Mouse (Mus musculus): ENCODE measurements around the gene Gm33543. TPM values are rescaled to one million over a fixed set of nuclear protein-coding genes. Genes with fewer than 3 reads are reported as not detected.

Gm33543 gene
- polyA plus RNA-seq, 1 experiment = not detected

GRCm38 (mm10) chr10:95779801-95780385, 62.8 kb downstream of the Gm33543 start:
- DNase-seq (ENCODE audit: extremely low spot score in 1 of 2, low spot score in 1 of 2) = no peak

- no peak for DNase-seq (ENCODE audit: extremely low spot score in 1 of 2, low spot score in 1 of 2)
Measured at GRCm38 (mm10) chr10:95778622-95779021, 64.1 kb downstream of the Gm33543 start.

GRCm38 (mm10) chr10:95777701-95778320, 64.9 kb downstream of the Gm33543 start:
- DNase-seq (ENCODE audit: extremely low spot score in 1 of 2, low spot score in 1 of 2) = no peak

- no peak for DNase-seq (ENCODE audit: extremely low spot score in 1 of 2, low spot score in 1 of 2)
Measured at GRCm38 (mm10) chr10:95777071-95777470, 65.7 kb downstream of the Gm33543 start.

- no peak for DNase-seq (ENCODE audit: extremely low spot score in 1 of 2, low spot score in 1 of 2)
Measured at GRCm38 (mm10) chr10:95774856-95775255, 67.9 kb downstream of the Gm33543 start.

- no peak for DNase-seq (ENCODE audit: extremely low spot score in 1 of 2, low spot score in 1 of 2)
Measured at GRCm38 (mm10) chr10:95774001-95774628, 68.6 kb downstream of the Gm33543 start.

Other genes starting within 250 kb of the Gm33543 start
- gene Anapc15-ps, start 169.5 kb downstream of the Gm33543 start, polyA plus RNA-seq (2012; rRNA removed) = 1.3 TPM in 1 of 2 replicates, not detected in the other
- 13.3 and 14.9 TPM in 2 replicates for gene Eea1, start 97.7 kb upstream of the Gm33543 start, polyA plus RNA-seq (2012; rRNA removed)